Mouse (Mus musculus) c-Kit-positive CD71-negative TER-119-negative erythroid progenitor cells, embryonic 14.5 days (primary cell): ENCODE measurements at regions not wholly inside any gene's neighbourhood (a gene's known extent, or its start where the extent isn't known, plus 50 kb on each side); places are given as distances from the start of the nearest gene placed in this dataset.

Source experiments
- DNase-seq: peaks from one replicate; pipeline ENCODE4 v3.0.0-alpha.2; 2013; ENCODE audit warnings: low read depth

DNA sequence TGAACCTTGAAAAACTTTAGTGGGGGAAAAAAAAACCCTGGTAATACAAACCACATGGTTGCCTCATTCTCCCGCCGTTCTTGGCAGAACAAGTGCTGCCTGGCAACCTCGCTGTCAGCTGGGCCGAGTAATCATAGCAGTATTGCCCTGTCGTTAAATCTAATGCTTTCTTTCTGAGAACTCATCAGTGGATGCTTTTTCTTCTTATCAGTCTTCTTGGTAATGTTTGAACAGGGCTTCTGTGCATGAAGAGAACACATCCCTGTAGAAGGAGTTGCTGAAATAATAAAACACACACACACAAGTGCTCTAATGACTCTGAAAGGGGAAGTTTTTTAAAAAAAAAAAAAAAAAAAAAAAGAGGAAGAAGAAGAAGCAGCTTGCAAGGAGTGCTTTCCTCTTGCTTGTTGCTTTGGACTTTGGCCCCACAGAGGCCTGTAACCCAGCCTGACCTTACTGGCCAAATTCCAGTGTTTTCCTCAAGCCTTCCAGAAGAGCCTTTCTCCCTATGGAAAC is 200.9 kb upstream of the Cited2 start:
- peak; percentile 51 for DNase-seq

DNA sequence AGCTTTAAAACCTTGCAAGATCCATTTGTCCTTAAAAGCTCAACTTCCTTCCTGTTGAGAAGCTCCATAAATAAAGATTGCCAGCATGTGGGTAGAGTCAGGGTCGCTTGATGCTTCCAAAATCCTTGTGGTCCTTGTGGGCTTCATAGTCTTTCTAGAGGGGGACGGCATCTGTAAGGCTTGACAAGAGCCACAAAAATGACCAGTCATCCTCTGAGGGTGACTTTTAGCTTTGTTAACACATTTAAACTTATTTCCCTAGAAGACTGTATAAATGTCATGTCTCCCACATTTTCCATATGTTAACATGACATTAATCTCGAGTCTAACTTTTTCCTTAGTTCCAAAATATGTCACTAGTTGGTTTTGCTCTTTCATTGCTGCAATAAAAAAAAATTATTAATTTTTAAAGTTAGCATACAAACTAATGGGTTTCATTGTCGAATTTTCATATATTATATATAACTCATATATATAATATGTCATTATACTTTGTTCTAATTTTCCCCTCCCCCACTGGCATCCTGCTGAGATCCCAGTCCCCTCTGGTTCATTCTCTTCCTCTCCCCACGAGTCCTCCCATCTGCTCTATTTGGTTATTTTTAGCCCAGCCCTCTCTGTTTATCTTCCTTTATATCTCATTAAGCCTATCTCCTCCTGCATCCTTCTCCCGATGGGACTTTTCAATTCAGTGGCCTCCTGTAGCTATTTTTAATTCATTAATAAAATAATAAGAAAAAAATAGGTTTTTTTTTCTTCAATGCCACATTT is 199.3 kb upstream of the Cited2 start:
- no peak for DNase-seq

DNA sequence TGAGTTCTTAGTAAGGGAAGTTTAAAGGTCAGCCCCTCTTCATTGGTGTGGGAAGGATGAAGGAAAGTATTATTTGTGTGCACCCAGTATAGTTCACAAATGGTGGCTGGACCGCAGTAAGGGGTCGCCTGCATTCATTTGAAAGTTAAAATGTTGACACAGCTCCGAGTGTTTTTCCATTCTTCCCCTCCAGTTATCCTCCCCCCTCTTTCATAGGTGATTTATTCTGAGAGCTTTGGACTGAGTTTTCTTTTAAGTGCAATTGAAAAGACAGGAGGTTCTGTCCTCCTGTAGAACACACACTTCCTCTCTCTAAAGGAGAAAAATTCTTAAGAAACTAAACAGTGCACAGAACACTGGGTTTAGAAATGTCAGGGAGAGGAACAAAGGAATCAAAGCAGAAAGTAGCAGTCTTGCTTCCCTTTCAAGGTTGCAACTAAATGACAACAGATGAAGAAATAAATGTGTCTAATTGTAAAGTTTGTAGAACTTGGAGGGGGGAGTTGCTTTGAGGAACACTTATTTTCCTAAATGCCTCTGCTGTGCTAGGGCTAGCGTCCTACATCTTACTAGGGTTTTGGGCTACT is 195.8 kb upstream of the Cited2 start:
- no peak for DNase-seq

DNA sequence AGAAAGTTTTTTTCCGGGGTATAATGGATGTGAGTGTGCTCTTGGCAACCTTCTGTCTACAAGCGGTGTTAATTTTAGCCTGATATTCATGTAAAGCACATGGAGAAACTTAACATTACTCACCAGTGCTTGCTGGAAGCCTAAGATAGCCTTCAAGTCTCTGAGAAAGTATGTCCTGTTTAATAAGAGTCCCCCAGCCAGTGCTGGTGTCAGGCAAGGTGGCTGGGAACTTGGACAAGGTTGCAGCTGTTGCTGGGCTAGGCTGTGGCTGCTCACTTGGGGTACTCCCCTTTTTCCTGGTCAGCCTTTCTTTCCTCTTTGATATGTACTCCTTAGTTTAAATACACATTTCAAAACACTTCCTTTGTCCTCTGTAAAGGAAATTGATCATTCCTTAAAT is 194.9 kb upstream of the Cited2 start:
- DNase-seq = no peak

DNA sequence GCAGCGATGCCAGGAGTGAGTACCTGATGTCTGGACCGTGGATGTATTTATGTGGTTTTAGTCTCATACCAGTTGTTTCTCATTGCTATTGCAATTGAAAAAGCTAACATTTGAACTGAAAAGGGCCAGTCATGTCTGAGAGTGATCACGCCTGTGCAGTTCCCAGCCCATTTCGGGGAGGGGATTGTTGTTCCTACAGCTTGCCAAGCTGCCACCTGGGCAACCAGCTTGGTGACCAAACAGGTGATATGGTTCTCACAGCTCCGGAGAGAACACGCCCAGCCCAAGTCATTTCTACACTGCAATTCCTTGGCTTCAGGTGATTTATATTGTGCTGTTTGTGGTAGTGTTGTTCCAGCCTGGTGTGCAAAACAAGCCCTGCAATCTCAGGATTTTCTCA is 194.2 kb upstream of the Cited2 start:
- DNase-seq = no peak

DNA sequence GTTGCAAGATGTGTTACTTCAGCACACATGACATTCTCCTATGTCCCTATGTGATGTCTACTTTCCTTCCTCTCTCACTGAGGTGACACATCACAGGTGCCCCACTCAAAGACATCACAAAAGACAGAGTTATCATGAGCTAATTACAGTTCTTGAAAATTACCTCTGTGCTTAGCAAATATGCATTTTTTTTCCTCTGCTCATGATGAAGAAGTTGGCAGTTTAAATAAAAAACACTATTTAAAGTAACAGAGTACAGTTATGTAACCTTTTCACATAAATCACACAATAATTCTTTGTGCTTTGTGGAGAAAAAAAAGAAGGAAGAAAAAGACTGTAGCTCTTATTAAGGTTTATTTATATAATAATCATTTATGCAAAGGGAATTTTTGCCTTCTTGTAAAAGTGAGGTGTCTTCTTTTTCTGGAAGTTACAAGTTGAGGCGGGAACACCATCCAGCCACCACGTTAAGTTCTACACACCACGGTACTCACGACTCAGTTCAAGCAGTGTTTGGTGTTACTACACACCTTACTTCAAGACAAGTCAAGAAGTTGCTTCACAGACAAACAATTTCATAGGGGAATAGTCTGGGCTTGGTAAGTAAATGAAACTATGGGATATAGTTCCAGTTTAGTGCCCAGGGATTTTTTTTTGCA is 193.0 kb upstream of the Cited2 start:
- DNase-seq = no peak

DNA sequence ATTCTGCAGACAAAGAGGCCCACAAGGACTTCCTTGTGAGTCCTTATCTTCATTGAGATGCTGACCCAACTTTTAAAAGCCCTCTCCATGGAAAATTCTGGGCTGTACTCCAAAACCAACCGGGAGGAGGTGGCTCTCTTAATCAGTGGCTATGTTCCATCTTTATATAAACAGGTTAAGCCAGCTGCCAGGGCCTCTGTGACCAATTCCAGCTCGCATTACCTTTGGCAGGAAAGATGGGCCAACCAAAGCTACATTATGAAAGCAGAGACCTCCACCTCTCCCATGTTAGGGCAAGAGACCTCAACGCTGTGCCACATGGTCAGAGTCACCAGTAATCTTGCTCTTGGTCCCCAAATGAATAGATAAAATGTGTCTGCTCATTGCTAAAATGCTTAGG is 192.0 kb upstream of the Cited2 start:
- no peak for DNase-seq

DNA sequence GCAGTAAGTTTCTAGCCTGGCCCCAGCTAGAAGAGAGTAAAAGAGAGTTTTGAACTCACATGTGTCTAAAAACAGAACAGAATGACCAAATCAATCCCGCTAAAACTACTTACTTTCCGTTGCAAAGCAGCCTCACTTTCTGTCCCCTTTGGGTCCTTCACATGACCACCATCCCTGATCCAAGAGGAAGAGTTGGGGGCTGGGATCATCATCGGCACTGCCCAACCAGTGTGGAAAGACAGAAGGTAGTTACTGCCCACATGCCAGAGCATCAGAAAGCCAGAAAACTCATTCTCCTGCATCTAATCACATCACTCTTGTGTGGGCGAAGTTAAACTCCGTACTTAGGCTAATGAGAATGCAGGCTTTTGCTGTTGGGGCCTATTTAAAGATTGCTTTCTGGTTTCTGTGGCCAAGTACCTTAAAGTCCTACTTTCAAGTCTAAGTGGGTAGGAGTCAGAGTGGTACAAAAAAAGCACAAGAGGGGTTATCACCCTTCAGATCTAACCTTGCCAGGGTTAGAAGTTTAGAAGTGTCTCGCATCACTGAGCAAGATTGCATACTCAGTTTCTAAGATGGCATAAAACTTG is 184.0 kb upstream of the Cited2 start:
- DNase-seq = no peak

DNA sequence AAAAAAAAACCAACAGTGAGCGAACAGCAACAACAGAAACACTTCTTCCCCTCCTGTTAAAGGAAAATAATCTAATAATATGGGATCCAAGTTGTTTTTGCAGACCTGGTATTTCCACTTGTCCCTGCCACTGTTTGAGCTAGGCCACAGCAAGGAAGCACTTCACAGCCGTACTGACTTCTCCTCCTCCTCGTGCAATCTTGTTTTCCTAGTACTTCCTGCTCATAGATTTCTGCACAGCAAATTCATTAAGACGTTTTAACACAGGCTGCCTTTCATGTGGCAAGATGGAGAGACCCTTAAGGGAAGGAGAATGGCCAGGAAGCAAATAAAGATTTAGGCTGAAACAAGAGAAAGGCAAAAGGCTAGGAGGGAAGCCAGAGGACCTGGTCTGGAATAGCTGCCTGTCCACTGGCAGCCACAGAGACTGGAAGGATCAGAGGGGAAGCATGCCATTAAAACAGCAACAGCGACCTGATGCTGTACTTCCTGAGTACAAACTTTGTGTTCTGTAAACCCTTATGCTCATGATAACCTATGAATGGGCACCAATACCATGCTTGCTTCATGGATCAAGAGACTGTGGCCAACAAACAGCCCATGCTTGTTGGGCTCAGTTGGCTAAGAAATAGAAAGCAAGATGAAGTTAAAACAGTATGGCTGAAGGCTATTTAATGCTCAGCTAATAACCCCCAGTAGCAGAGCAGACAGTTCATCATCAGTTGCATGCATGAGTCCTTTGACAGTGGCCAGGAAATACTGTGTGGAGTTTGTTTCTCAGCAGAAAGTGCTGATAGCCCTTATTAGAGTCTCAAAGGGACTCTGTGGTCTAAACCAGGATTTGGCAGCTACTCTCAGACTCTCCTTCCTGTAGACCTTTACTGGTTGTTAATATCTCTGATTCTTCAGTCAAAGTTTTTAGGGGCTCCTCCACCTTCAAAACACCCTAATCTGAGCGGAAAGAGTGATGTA is 182.3 kb upstream of the Cited2 start:
- no peak for DNase-seq

DNA sequence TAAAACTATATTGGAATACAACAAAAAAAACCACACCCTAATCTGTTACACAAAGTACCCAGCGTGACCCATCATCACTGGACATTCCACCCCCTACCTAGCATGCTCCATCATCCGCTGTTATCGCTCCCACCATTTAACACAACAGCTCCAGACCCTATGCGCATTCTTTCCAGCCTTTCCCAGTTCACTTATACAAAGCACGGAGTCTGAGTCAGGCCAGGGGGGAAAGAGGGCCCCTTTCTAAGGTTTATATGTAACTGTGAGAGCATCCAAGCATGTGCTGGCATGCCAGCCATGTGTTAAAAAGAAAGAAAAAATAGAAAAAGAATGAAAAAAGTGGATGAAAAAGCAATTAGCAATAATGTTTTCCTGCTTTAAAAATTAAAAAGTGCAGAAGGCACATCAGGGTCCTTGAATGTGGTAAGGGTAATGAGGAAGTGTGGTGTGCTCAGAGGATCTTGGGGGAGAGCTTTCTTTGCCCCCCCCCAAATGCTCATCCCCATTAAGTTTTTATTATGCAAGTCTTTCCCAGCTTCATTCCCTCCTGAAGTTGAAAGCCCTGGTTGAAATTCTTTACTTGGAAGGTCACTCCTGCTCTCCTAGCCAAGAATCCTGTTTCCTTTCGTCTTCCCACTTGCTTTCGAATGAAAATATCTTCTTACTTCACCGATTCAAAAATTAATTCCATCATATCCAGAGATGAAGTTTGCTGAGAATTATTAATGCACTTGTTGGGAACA is 180.7 kb upstream of the Cited2 start:
- no peak for DNase-seq

DNA sequence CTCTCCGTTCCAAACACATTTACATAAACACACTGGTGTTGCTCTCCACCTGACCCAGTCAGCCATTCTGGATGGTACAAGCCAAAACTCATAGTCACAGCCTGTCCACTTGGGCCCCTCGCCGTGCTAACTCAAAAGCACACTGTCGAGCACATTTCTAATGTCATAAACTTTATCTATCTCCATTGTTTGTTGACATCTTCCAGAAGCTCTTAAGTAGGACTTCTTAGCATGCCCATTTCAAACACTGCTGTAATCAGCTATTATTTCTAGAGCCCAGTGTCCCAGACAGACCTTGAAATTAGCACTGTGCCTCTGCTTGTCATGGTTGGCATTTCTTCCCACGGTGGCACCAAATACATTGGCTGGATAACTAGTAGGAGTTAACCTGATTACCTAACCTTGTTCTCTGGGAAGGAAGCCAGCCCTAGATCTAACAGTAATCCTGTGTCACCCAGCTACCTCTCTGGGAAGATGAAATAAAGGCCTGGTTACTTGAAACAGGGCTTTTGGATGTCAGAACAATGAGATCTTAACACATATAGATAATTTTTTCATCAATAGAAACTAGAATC is 180.1 kb upstream of the Cited2 start:
- DNase-seq = no peak

DNA sequence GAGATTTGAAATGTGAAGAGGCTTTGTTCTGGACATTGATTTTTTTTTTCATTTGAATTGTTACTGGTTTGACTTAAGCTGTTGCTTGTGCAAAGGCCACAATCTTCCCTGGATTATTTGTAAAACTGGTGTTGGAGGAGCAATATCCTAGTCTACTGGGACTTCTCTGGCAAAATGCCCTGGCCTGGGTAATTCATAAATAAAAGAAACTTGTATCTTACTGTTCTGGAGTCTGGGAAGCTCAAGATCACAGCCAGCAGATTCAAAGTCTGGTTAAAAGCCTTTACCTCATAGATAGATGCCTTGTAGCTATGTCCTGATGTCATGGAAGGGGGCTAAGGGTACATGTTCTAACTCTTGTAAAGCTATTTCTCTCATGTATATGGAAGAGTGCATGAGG is 177.7 kb upstream of the Cited2 start:
- no peak for DNase-seq

DNA sequence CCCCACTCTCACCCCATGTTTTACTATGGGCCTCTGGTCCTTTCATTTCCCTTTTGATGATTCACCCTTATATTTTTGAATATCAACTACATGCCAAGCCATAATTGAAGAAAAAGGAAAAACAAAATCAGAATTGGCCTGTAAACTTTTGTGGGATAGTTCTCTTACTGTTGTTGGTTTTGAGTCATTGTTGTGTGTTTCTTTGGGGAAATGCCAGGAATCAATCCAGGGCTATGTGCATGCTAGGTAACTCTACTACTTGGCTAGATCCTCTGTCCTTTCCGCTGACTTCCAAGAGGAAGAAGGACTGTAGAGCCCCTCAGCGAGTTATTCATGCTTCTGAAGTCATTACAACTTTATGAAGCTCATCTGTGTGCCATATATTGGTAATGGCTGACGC is 175.0 kb upstream of the Cited2 start:
- no peak for DNase-seq

DNA sequence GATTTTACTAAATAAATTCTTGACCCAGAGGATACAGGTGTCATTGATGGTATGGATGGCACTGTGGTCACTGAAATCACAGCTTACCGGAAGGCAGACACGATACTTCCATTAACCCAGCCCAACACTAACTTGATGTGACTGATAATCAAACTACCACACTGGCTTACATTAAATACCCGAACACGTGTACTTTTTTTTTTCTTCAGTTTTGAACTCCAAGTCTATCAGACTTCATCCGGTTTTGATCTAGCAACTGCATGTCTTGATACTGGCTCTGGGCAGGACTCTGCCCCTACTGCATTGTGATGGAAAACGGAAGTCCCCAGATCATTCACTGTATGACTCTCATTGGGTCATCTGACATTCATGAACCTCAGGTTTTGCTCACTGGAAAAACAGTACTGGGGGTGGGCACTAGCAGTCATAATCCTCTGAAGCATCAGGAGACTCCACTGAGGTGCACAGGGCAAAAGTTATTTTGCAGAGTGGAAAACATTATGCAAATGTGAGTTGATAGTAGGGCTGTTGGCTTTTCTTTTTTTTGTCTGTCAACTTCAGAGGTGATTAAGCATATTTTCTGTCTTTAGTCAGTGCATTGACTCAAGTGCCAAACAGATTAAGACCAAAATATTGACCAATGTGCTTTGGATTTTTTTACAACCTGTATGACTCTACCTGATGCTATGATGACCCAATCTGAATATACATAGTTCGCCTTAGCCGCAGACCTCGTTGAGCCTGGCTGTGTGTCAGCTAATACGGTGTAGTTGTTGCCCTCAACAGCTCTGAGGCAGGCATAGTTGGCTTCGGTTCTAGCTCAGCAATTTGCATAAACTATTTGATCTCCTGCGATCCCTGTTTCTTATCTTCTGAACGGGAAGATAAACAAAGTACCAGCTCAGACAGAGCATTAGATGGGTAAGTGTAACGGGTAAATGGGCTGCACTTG is 174.1 kb upstream of the Cited2 start:
- DNase-seq = no peak

DNA sequence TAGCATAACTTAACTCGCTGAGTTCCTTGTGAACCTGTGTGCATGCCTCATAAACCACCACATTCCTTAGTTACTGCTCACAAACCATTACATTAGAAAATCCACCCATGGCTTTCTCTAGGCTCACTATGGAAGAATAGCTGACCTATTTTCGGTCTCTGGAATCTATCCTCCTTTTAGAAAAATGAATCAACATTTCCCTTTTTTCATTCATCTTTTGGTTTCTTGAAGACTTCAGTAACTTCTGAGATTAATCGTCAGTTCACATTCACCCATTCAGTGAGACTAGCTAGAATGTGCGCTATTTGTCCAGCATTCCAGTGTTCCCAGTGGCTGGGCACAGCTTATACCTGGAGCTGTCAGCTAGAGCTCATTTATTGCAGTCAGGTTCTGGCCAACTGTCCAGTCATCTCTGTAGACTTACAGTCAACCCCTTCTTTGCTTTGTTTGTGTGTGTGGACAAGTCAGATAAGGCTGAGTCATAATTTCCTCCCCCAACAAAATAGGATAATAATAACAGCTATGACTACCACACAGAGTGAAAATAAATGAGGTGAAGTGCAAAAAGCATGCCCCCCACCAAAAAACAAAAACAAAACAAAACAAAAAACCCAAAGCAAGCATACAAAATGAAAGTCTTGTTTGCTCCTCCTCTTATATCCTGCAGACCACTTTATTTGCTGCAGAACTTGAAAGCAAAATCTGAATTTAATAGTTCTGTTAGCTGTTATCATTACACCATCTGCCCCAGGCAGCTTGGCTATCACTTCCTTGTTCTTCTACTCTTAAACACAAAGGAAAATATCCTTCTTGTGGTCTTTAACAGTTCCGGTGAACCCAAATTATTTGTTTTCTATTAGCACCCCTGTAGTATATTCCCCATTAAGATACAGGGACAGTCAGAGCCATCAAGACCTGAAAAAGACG is 173.0 kb upstream of the Cited2 start:
- no peak for DNase-seq

DNA sequence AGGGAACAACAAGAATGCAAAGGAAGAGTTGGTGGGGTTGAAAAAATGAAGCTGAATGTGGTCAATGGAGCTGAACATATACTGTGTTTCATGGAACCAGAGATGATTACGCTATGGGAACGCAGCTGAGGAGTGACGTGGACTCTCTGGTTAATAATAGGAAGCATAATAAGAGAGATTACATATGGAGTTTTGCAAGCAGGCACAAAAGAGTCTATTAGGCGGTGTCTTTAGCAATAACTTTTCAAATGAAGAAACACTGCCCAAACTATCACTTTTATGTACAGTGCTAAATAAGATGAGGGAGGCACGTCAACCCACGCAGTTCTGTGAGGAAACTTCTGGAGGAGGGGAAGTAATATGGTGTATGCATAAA is 172.4 kb upstream of the Cited2 start:
- DNase-seq = no peak

DNA sequence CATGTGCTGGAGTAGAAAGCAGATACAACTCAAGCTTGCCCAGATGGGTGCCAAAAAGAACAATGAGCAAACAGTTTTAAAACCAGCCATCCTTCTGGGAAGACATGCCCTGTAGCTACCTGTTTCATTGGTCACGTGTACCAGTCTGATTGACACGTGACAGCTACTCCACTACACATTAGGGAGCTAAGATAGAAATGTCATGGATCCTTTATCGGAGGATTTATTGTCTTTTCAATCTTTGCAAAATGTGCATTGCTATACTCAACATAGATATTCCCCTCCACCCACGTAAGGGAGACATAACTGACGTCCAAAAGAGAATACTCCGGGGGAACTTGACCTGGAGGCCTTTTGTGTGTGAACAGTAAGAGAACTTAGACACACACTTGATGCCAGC is 171.1 kb upstream of the Cited2 start:
- DNase-seq = no peak

DNA sequence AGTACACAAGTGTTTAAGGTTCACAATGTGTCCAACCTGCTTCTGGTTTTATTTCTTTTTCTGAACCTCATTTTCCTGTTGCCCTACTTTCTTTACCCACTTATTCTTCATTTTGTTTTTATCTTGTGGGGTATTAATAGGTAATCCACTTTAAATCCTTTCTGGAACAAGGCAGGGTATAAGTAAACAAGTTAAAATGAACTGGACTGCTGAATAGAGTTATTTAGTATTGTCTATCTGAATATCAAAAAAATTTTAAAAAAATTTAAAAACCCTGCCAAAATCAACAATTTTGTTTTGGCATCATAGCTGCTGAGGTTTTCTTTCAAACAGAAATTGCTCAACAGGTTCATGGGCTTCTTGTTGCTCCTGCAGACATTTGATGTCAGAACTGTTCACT is 170.7 kb upstream of the Cited2 start:
- DNase-seq = no peak
